Mouse (Mus musculus): ENCODE measurements at regions not wholly inside any gene's neighbourhood (a gene's known extent, or its start where the extent isn't known, plus 50 kb on each side); places are given as distances from the start of the nearest gene placed in this dataset.

GRCm38 (mm10) chr8:50037096-50037495 is 1193.3 kb upstream of the Tenm3 start:
- TF ChIP-seq REST (IDR thresholded peaks at IDR 0.05; ENCODE audit: insufficient read depth, insufficient read length) (no peak), TCF12 (IDR thresholded peaks at IDR 0.05; ENCODE audit: insufficient read depth, poor library complexity, severe bottlenecking) (no peak)
